Mouse (Mus musculus) forebrain, embryonic 15.5 days (tissue): ENCODE measurements around the gene Emp1. TPM values are rescaled to one million over a fixed set of nuclear protein-coding genes. Genes with fewer than 3 reads are reported as not detected.

ENCODE experiments used
- ATAC-seq: fragments of 200-750 bp; cut with Nextera tagmentation; replicated peaks from 2 replicates; pipeline ENCODE4 v1.8.0; 2017; ENCODE audit warnings: mild to moderate bottlenecking, moderate TSS enrichment, moderate library complexity
- H3K27ac ChIP-seq: fragments of 300-500 bp; sonication (generic); replicated peaks from 2 replicates; pipeline ENCODE4 v1.5.1; 2015; ENCODE audit warnings: mild to moderate bottlenecking, inconsistent platforms
- H3K27me3 ChIP-seq: fragments of 300-500 bp; sonication (generic); 2 replicates; pipeline ENCODE4 v1.6.1; 2015; ENCODE audit warnings: inconsistent platforms
- H3K36me3 ChIP-seq: fragments of 300-500 bp; sonication (generic); 2 replicates; pipeline ENCODE4 v1.6.1; 2015; ENCODE audit warnings: mild to moderate bottlenecking, inconsistent platforms
- H3K4me1 ChIP-seq: fragments of 300-500 bp; sonication (generic); 2 replicates; pipeline ENCODE4 v1.6.1; 2015; ENCODE audit warnings: inconsistent platforms
- H3K4me2 ChIP-seq: fragments of 300-500 bp; sonication (generic); replicated peaks from 2 replicates; pipeline ENCODE4 v1.6.1; 2015; ENCODE audit warnings: mild to moderate bottlenecking, inconsistent platforms
- H3K4me3 ChIP-seq: fragments of 300-500 bp; sonication (generic); 2 replicates; pipeline ENCODE4 v1.5.1; 2015; ENCODE audit warnings: mild to moderate bottlenecking, inconsistent platforms
- H3K9ac ChIP-seq: fragments of 300-500 bp; sonication (generic); replicated peaks from 2 replicates; pipeline ENCODE4 v1.6.1; 2015; ENCODE audit warnings: mild to moderate bottlenecking, inconsistent platforms
- H3K9me3 ChIP-seq: fragments of 300-500 bp; sonication (generic); 2 replicates; pipeline ENCODE4 v1.6.1; 2016; ENCODE audit warnings: inconsistent platforms
- WGBS: fragments of 180-500 bp; shearing (Covaris S2); methylation state at CpG from one replicate; pipeline ENCODE4 v1.1.7; 2015; ENCODE audit warnings: mixed read lengths; 5-methylcytosine and 5-hydroxymethylcytosine counted together
- polyA plus RNA-seq: library from polyadenylated mRNA; unstranded; fragments of >200 nt; fragmentation: Nextera tagmentation; extraction: Ambion mirVana; gene quantifications from 2 replicates; pipeline ENCODE4 v1.2.1, GENCODE M21; 2015

The Emp1 gene
- polyA plus RNA-seq, 1 experiment from 2014 or later, result 5.6 TPM

GRCm38 (mm10) chr6:135333994-135334651, 28.2 kb upstream of the Emp1 start:
- H3K9me3 ChIP-seq, result no peaks in the 10 kb centered on the region
- no peak for ATAC-seq
- no peaks in the 10 kb centered on the region for H3K36me3 ChIP-seq
- H3K27me3 ChIP-seq, result no peaks in the 10 kb centered on the region
- H3K4me3 ChIP-seq, result no peak overlapping the region
- 73% methylated on average over 5 of the region's 5 CpGs for WGBS
- peaks cover 14% of the 10 kb centered on the region for H3K4me1 ChIP-seq
- no peak overlapping the region for H3K27ac ChIP-seq
- H3K9ac ChIP-seq, result no peak overlapping the region
- no peak overlapping the region for H3K4me2 ChIP-seq

- Histone ChIP-seq H3K4me2 (no peak overlapping the region), H3K9ac (no peak overlapping the region), H3K9me3 (no peaks in the 10 kb centered on the region), H3K4me3 (no peak overlapping the region), H3K36me3 (no peaks in the 10 kb centered on the region), H3K4me1 (peaks cover 14% of the 10 kb centered on the region), H3K27me3 (no peaks in the 10 kb centered on the region), H3K27ac (no peak overlapping the region)
- WGBS, result 93% methylated on average over 8 of the region's 8 CpGs
- ATAC-seq, result no peak
These were observed 26.0 kb upstream of the Emp1 start for GRCm38 (mm10) chr6:135336376-135336775.

DNA sequence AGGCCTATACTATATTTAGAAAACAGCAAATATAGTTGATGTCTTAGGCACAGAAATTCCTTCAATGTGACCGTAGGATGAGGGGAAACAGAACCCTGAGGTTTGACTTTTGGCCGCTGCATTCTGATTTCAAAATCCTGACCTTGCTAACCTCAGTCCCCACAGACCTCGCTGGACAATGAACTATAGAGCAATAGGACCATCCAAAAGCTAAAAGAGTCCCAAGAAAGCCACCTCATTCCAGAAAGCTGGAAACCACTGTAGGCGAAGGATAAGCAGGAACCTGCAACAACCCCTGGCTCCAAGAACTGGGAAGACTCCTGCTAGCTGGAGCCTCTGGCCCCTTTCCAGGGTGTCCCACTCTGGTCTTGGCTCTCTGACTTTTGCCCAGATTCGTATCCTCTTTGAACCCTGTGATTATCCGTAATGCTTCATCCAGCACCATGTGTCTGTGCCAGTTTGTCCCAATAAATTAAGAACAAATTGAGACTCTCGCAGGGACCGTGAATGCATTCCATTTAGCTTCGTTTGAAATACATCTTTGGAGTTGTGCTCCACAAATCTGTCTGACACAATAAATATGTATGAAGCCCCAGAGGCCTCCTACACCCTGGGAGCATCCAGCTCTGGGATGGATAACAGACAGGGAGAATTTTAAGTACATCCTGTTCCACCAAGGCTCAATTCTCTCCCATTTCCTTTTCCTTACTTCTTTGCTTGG, 21.8 kb upstream of the Emp1 start:
- Histone ChIP-seq H3K27me3 (no peaks in the 10 kb centered on the region), H3K4me1 (no peaks in the 10 kb centered on the region), H3K4me3 (no peak overlapping the region), H3K9me3 (no peaks in the 10 kb centered on the region), H3K27ac (no peak overlapping the region), H3K9ac (no peak overlapping the region), H3K36me3 (no peaks in the 10 kb centered on the region), H3K4me2 (no peak overlapping the region)
- no peak for ATAC-seq
- WGBS, result 76% methylated on average over 9 of the region's 9 CpGs

DNA sequence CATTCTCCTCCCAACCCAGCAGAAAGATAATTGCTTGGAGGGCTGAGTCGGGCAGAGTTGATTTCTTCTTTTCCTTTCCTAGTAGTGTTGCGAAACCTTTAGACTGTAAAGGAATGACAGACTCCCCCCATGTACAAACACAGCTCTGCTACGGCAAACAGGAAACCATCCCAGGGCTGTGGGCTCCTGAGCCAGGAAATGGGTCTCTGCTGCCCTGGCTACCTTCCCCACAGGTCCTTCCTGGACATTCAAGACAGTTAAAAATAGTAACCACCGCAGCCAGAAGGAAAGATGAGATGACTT, 21.3 kb upstream of the Emp1 start:
- H3K4me1 ChIP-seq, result no peaks in the 10 kb centered on the region
- no peaks in the 10 kb centered on the region for H3K9me3 ChIP-seq
- no peaks in the 10 kb centered on the region for H3K36me3 ChIP-seq
- no peak overlapping the region for H3K9ac ChIP-seq
- no peak overlapping the region for H3K4me3 ChIP-seq
- ATAC-seq, result no peak
- H3K27me3 ChIP-seq, result no peaks in the 10 kb centered on the region
- no peak overlapping the region for H3K4me2 ChIP-seq
- WGBS, result 87% methylated on average over 4 of the region's 4 CpGs
- H3K27ac ChIP-seq, result no peak overlapping the region

- Histone ChIP-seq H3K4me1 (peaks cover 17% of the 10 kb centered on the region), H3K9me3 (no peaks in the 10 kb centered on the region), H3K4me3 (no peak overlapping the region), H3K36me3 (no peaks in the 10 kb centered on the region), H3K9ac (no peak overlapping the region), H3K27ac (peak overlapping the region; percentile 11; the same call in 1 of the 2 replicates), H3K4me2 (no peak overlapping the region), H3K27me3 (no peaks in the 10 kb centered on the region)
- ATAC-seq, result peak; percentile 63
- WGBS, result 55% methylated on average over 8 of the region's 8 CpGs
These were observed 10.6 kb upstream of the Emp1 start for GRCm38 (mm10) chr6:135351638-135352302.

DNA sequence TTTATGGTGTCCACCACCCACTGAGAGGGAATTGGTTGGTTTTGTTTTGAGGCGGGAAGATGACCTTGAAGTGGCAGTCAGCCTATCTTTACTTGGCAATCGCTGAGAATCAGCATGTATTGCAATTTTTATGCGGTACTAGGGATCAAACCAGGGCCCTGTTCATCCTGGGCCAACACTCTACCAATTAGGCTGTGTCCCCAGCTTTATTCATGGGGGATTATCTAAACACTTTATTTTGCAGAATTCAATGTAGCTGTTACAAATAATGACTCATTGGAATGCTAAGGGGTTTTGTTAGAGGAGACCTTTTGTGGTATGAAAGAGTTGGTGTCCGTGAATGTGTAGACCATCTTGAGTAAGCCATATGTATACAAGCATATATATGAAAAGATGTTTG, 9.8 kb upstream of the Emp1 start:
- peaks cover 17% of the 10 kb centered on the region for H3K4me1 ChIP-seq
- 0 out of 2 replicates have a peak, but pooled peaks have one; percentile 37 for ATAC-seq
- no peak overlapping the region for H3K4me2 ChIP-seq
- WGBS, result 14% methylated on average over 4 of the region's 4 CpGs
- H3K27ac ChIP-seq, result no peak overlapping the region
- H3K27me3 ChIP-seq, result no peaks in the 10 kb centered on the region
- H3K4me3 ChIP-seq, result no peak overlapping the region
- no peaks in the 10 kb centered on the region for H3K36me3 ChIP-seq
- no peaks in the 10 kb centered on the region for H3K9me3 ChIP-seq
- H3K9ac ChIP-seq, result no peak overlapping the region

DNA sequence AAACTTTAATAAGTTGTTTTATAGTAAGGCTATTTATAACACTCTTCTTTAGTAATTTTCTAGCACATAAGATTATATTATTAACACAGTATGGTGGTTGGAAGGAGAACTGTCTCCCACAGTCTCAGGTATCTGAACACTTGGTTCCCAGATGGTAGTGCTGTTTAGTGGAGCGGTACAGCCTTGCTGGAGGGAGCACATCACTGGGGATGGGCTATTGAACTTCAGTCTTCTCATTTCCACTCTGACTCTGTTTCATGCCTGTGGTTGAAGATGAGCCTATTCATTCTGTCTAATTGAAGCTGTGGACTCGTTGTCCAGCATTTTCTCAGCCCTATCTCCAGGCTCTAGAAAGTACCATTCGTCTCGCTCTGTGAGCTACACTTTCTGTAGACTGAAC, 7.4 kb upstream of the Emp1 start:
- H3K27ac ChIP-seq, result no peak overlapping the region
- no peaks in the 10 kb centered on the region for H3K9me3 ChIP-seq
- no peak overlapping the region for H3K4me2 ChIP-seq
- H3K27me3 ChIP-seq, result no peaks in the 10 kb centered on the region
- ATAC-seq, result no peak
- H3K9ac ChIP-seq, result no peak overlapping the region
- 91% methylated on average over 4 of the region's 4 CpGs for WGBS
- H3K4me3 ChIP-seq, result no peak overlapping the region
- no peaks in the 10 kb centered on the region for H3K36me3 ChIP-seq
- H3K4me1 ChIP-seq, result peaks cover 17% of the 10 kb centered on the region

- Histone ChIP-seq H3K27me3 (no peaks in the 10 kb centered on the region), H3K4me3 (no peak overlapping the region), H3K9me3 (no peaks in the 10 kb centered on the region), H3K4me2 (no peak overlapping the region), H3K4me1 (peaks cover 24% of the 10 kb centered on the region), H3K27ac (no peak overlapping the region), H3K9ac (no peak overlapping the region), H3K36me3 (no peaks in the 10 kb centered on the region)
- ATAC-seq, result no peak
- WGBS, result 51% methylated on average over 4 of the region's 4 CpGs
These were observed 2.0 kb upstream of the Emp1 start for GRCm38 (mm10) chr6:135360331-135360730.

GRCm38 (mm10) chr6:135362098-135362458, 267 bp upstream of the Emp1 start:
- 0 out of 2 replicates have a peak, but pooled peaks have one; percentile 24 for ATAC-seq
- Histone ChIP-seq H3K27me3 (no peaks in the 10 kb centered on the region), H3K4me2 (no peak overlapping the region), H3K27ac (no peak overlapping the region), H3K9me3 (no peaks in the 10 kb centered on the region), H3K36me3 (no peaks in the 10 kb centered on the region), H3K4me3 (no peak overlapping the region), H3K4me1 (peaks cover 24% of the 10 kb centered on the region), H3K9ac (no peak overlapping the region)
- 77% methylated on average over 3 of the region's 3 CpGs for WGBS

DNA sequence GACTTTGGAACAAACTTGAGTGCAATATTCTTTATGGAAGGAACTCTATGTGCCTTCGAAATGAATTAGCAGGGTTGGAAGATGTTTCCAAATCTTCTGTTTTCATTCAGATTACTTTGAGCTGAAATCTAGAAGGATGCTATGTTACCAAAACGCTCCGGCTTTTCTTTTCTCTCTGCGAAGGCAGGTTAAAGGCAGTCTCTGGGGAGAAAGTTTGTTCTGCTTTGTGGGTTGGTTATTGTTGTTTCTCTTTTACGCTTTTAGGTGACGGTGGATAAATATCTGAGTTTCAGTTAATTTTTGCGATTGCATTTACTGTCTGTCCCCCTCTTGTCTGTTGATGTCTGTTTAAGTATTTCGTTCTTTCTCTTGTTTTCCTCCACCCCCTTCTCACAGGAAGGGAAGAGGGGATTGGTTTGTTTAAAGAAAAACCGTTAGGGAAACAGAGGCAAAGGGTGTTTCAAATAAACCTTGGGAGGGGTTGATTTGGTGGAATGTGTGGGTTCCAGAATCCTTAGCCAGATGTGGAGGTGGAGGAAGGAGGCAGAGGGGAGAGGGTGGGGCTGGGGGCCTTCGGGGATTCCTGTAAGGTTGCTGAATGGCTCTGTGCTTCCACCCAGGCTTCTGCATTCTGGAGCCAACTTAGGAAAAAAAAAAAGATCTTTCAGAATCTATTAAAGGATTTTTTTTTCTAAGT, 1.1 kb downstream of the Emp1 start:
- H3K4me3 ChIP-seq, result no peak overlapping the region
- H3K27me3 ChIP-seq, result no peaks in the 10 kb centered on the region
- no peaks in the 10 kb centered on the region for H3K36me3 ChIP-seq
- no peak overlapping the region for H3K4me2 ChIP-seq
- H3K9ac ChIP-seq, result no peak overlapping the region
- H3K4me1 ChIP-seq, result peaks cover 29% of the 10 kb centered on the region
- 73% methylated on average over 10 of the region's 10 CpGs for WGBS
- H3K9me3 ChIP-seq, result no peaks in the 10 kb centered on the region
- no peak overlapping the region for H3K27ac ChIP-seq
- ATAC-seq, result no peak

GRCm38 (mm10) chr6:135364041-135364745, 1.8 kb downstream of the Emp1 start:
- 0 out of 2 replicates have a peak, but pooled peaks have one; percentile 5 for ATAC-seq
- WGBS, result 31% methylated on average over 9 of the region's 9 CpGs
- Histone ChIP-seq H3K4me3 (no peak overlapping the region), H3K4me2 (no peak overlapping the region), H3K9ac (no peak overlapping the region), H3K27ac (no peak overlapping the region; the same call in 1 of the 2 replicates), H3K9me3 (no peaks in the 10 kb centered on the region), H3K4me1 (peaks cover 30% of the 10 kb centered on the region), H3K36me3 (no peaks in the 10 kb centered on the region), H3K27me3 (no peaks in the 10 kb centered on the region)
